ENCODE assay signal across 8 mouse cellular contexts in the genomic region with DNA sequence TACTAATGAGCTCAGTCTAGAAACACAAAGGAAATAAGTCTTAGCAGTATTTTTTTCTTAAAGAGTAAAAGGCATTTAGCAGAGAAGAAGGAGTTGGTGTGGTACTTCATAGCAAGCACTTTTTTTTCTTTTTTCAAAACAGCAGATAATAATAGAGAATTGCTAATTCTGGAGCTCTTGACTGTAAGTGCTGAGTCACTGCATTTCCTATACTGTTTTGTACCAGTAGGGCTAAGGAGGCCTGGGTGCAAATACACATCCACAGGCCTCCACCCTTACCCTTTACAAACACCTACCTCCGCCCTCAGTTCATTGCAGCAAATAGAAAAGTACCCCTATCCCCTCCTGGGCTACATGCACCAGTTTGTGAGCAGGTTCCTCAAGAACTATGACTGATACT. TPM values are rescaled to one million over a fixed set of nuclear protein-coding genes. Genes with fewer than 3 reads are reported as not detected.
A peak's percentile ranks its signal among the peaks of the same experiment; 100 is the strongest.
DNase-seq lines count a peak whose midpoint lies in the region; ATAC-seq and TF ChIP-seq lines count a peak whose summit lies in the region.

No protein-coding gene starts in this region.

- no peak for ATAC-seq in kidney, embryonic 14.5 days (ENCODE audit: low FRiP score, low TSS enrichment)
- ATAC-seq in hindbrain, embryonic 12.5 days (ENCODE audit: low FRiP score): no peak
- ATAC-seq in midbrain, embryonic 16.5 days: no peak

- TF ChIP-seq CTCF in thymus, adult 2 months (IDR thresholded peaks at IDR 0.05; ENCODE audit: borderline replicate concordance, control insufficient read depth, extremely low read depth, insufficient read depth, low read length, poor library complexity): no peak

- DNase-seq in kidney, postnatal 14 days: no peak
- peak; percentile 72 for DNase-seq in ZHBTc4 (ENCODE audit: low read depth, low spot score)
- DNase-seq in thymus, adult 2 months: no peak
- DNase-seq in retina, embryonic 14.5 days (ENCODE audit: low spot score): no peak
- no peak for DNase-seq in gastrocnemius, adult 8-10 months (ENCODE audit: low spot score in 2 of 2)

- 71% methylated on average over 1 of the region's 1 CpGs for WGBS in kidney, embryonic 14.5 days
- WGBS in hindbrain, embryonic 12.5 days: 89% methylated on average over 1 of the region's 1 CpGs
- WGBS in midbrain, embryonic 16.5 days: 75% methylated on average over 1 of the region's 1 CpGs
- 95% methylated on average over 1 of the region's 1 CpGs for WGBS in thymus, adult 2 months

- H3K9me3 ChIP-seq in kidney, embryonic 14.5 days (ENCODE audit: control insufficient read depth, low read length): no peaks in the 10 kb centered on the region
- H3K9me3 ChIP-seq in hindbrain, embryonic 12.5 days (replicated peaks): no peaks in the 10 kb centered on the region
- H3K9me3 ChIP-seq in midbrain, embryonic 16.5 days (replicated peaks; ENCODE audit: control insufficient read depth, low read length, poor library complexity, severe bottlenecking): no peaks in the 10 kb centered on the region

- H3K4me2 ChIP-seq in kidney, embryonic 14.5 days (replicated peaks; ENCODE audit: low read depth, low read length): no peak overlapping the region
- H3K4me2 ChIP-seq in hindbrain, embryonic 12.5 days (replicated peaks): peak overlapping the region; percentile 74; the same call in 1 of the 2 replicates
- H3K4me2 ChIP-seq in midbrain, embryonic 16.5 days (ENCODE audit: low read length): no peak overlapping the region

- TF ChIP-seq POLR2A in thymus, adult 2 months (IDR thresholded peaks at IDR 0.05; ENCODE audit: control insufficient read depth, extremely low read depth, insufficient read depth, low read length, poor library complexity): no peak

- no peaks in the 10 kb centered on the region for H3K36me3 ChIP-seq in kidney, embryonic 14.5 days (ENCODE audit: control insufficient read depth, insufficient read depth, low read length)
- 0 out of 2 replicates have a peak, but pooled peaks cover 10% of the 10 kb centered on the region for H3K36me3 ChIP-seq in hindbrain, embryonic 12.5 days
- peaks cover 2% of the 10 kb centered on the region; the same call in 1 of the 2 replicates for H3K36me3 ChIP-seq in midbrain, embryonic 16.5 days (ENCODE audit: control insufficient read depth, insufficient read depth, low read length)
- H3K36me3 ChIP-seq in thymus, adult 2 months (ENCODE audit: control insufficient read depth, insufficient read depth, low read length): no peaks in the 10 kb centered on the region

- H3K9ac ChIP-seq in kidney, embryonic 14.5 days (ENCODE audit: low read depth, low read length): no peak overlapping the region
- H3K9ac ChIP-seq in hindbrain, embryonic 12.5 days: no peak overlapping the region
- no peak overlapping the region for H3K9ac ChIP-seq in midbrain, embryonic 16.5 days (ENCODE audit: low read depth, low read length)

- no peak overlapping the region for H3K4me3 ChIP-seq in kidney, embryonic 14.5 days (ENCODE audit: low read length)
- no peak overlapping the region for H3K4me3 ChIP-seq in hindbrain, embryonic 12.5 days
- H3K4me3 ChIP-seq in midbrain, embryonic 16.5 days (ENCODE audit: low read depth, low read length): no peak overlapping the region
- no peak overlapping the region for H3K4me3 ChIP-seq in thymus, adult 2 months (ENCODE audit: control insufficient read depth, insufficient read depth, low read length)

- peak overlapping the region; percentile 4; the same call in 1 of the 2 replicates for H3K27ac ChIP-seq in kidney, embryonic 14.5 days (ENCODE audit: low read depth, low read length)
- peak overlapping the region; percentile 100 for H3K27ac ChIP-seq in hindbrain, embryonic 12.5 days
- H3K27ac ChIP-seq in midbrain, embryonic 16.5 days (ENCODE audit: low read length): peak overlapping the region; percentile 67
- H3K27ac ChIP-seq in thymus, adult 2 months (ENCODE audit: control insufficient read depth, insufficient read depth, low read length): no peak overlapping the region

- H3K27me3 ChIP-seq in kidney, embryonic 14.5 days (ENCODE audit: control insufficient read depth, insufficient read depth, low read length): no peaks in the 10 kb centered on the region
- no peaks in the 10 kb centered on the region for H3K27me3 ChIP-seq in hindbrain, embryonic 12.5 days
- H3K27me3 ChIP-seq in midbrain, embryonic 16.5 days (ENCODE audit: control insufficient read depth, insufficient read depth, low read depth, low read length): no peaks in the 10 kb centered on the region
- peaks cover 29% of the 10 kb centered on the region for H3K27me3 ChIP-seq in thymus, adult 2 months (ENCODE audit: control insufficient read depth, insufficient read depth, low read length)

- H3K4me1 ChIP-seq in kidney, embryonic 14.5 days (ENCODE audit: control insufficient read depth, insufficient read depth, low read length): peaks cover 24% of the 10 kb centered on the region
- H3K4me1 ChIP-seq in hindbrain, embryonic 12.5 days: peaks cover 55% of the 10 kb centered on the region
- peaks cover 74% of the 10 kb centered on the region for H3K4me1 ChIP-seq in midbrain, embryonic 16.5 days (ENCODE audit: control insufficient read depth, insufficient read depth, low read length)
- peaks cover 21% of the 10 kb centered on the region for H3K4me1 ChIP-seq in thymus, adult 2 months (replicated peaks; ENCODE audit: control insufficient read depth, insufficient read depth, low read length)

RNA-seq across cellular contexts. Expression of a gene that starts 17.6 kb away (rescaled TPM):
- 59.2 and 89.2 TPM in 2 replicates for polyA plus RNA-seq in kidney, embryonic 14.5 days (2014; fragmentation: Nextera tagmentation; extraction: Ambion mirVana)
- polyA plus RNA-seq in hindbrain, embryonic 12.5 days (2016; fragmentation: Nextera tagmentation; extraction: Ambion mirVana): 75.1 and 80.2 TPM in 2 replicates
- 75.7 and 78.7 TPM in 2 replicates for polyA plus RNA-seq in midbrain, embryonic 16.5 days (2015; fragmentation: Nextera tagmentation; extraction: Ambion mirVana)
- 104 and 121 TPM in 2 replicates for polyA plus RNA-seq in thymus, adult 2 months (2012; rRNA removed)
- 10 to 100 TPM; 49.5 to 63.7 (median 57.9) TPM for total RNA-seq in gastrocnemius, adult 8-10 months (2022)

RNA-seq across cellular contexts. Expression of a gene that starts 51.5 kb away (rescaled TPM):
- 321 and 417 TPM in 2 replicates for polyA plus RNA-seq in kidney, embryonic 14.5 days (2014; fragmentation: Nextera tagmentation; extraction: Ambion mirVana)
- 324 and 347 TPM in 2 replicates for polyA plus RNA-seq in hindbrain, embryonic 12.5 days (2016; fragmentation: Nextera tagmentation; extraction: Ambion mirVana)
- 403 and 425 TPM in 2 replicates for polyA plus RNA-seq in midbrain, embryonic 16.5 days (2015; fragmentation: Nextera tagmentation; extraction: Ambion mirVana)
- polyA plus RNA-seq in thymus, adult 2 months (2012; rRNA removed): 41.9 and 44.2 TPM in 2 replicates
- total RNA-seq in gastrocnemius, adult 8-10 months (2022): 100 to 1,000 TPM; 230 to 275 (median 261) TPM
